Mouse (Mus musculus): ENCODE results near the gene Slc51a. TPM values are rescaled to one million over a fixed set of nuclear protein-coding genes. Genes with fewer than 3 reads are reported as not detected.
"Not testable (repeated sequence)": the region's sequence is repeated elsewhere in the genome, so short reads cannot be mapped to it uniquely, and the experiment has no call there.

Slc51a gene
- polyA plus RNA-seq, 2 experiments: 0.16 to 1.2 TPM

- Histone ChIP-seq H3K9me3 (ENCODE audit: control insufficient read depth, low read length) (no peaks in the 10 kb centered on the region), H3K4me1 (replicated peaks; ENCODE audit: control insufficient read depth in 2 of 2, insufficient read depth in 2 of 2, low read length in 1 of 2) (peaks cover 0 to 2% of the 10 kb centered on the region in 2 experiments; a peak in 1 of 4 replicates), H3K36me3 (replicated peaks; ENCODE audit: control insufficient read depth, insufficient read depth, low read depth) (no peaks in the 10 kb centered on the region), H3K27me3 (ENCODE audit: control insufficient read depth, insufficient read depth, low read length) (peaks cover 6% of the 10 kb centered on the region), H3K9ac (replicated peaks) (no peak overlapping the region), H3K4me3 (ENCODE audit: insufficient read depth in 1 of 2, low read depth in 2 of 2, low read length in 2 of 2) (no peak overlapping the region), H3K4me2 (ENCODE audit: low read depth) (no peak overlapping the region), H3K27ac (no peak overlapping the region)
- TF ChIP-seq EP300 (IDR thresholded peaks at IDR 0.05; ENCODE audit: low read depth): no peak
- no peak for TF ChIP-seq CTCF (IDR thresholded peaks at IDR 0.05; ENCODE audit: low read depth)
- DNase-seq (ENCODE audit: low read depth in 3 of 3, low spot score in 3 of 3) (no peak), ATAC-seq (ENCODE audit: insufficient read depth) (no peak)
- 64% methylated on average over 7 of the region's 7 CpGs for WGBS (ENCODE audit: insufficient replicate concordance)
Observed at GRCm38 (mm10) chr16:32501459-32501858, 13.8 kb upstream of the Slc51a start.

GRCm38 (mm10) chr16:32499430-32500037 lies 11.9 kb upstream of the Slc51a start:
- Histone ChIP-seq H3K9ac (replicated peaks) (no peak overlapping the region), H3K9me3 (ENCODE audit: control insufficient read depth, low read length) (no peaks in the 10 kb centered on the region), H3K4me1 (replicated peaks; ENCODE audit: control insufficient read depth in 2 of 2, insufficient read depth in 2 of 2, low read length in 1 of 2) (no peaks in the 10 kb centered on the region), H3K27ac (no peak overlapping the region), H3K27me3 (ENCODE audit: control insufficient read depth, insufficient read depth, low read length) (peaks cover 6% of the 10 kb centered on the region), H3K36me3 (replicated peaks; ENCODE audit: control insufficient read depth, insufficient read depth, low read depth) (no peaks in the 10 kb centered on the region), H3K4me2 (ENCODE audit: low read depth) (peak overlapping the region; percentile 40), H3K4me3 (ENCODE audit: insufficient read depth in 1 of 2, low read depth in 2 of 2, low read length in 2 of 2) (peak overlapping the region in 1 of 2 experiments; percentile 17; a peak in 1 of 4 replicates)
- DNase-seq (ENCODE audit: low read depth in 3 of 3, low spot score in 3 of 3) (peak in 1 of 3 experiments; percentile 62), ATAC-seq (ENCODE audit: insufficient read depth) (peak; percentile 77)
- TF ChIP-seq CTCF (IDR thresholded peaks at IDR 0.05; ENCODE audit: low read depth) (peak; percentile 99), EP300 (IDR thresholded peaks at IDR 0.05; ENCODE audit: low read depth) (no peak)
- WGBS (ENCODE audit: insufficient replicate concordance): 9% methylated on average over 22 of the region's 22 CpGs

- TF ChIP-seq EP300 (IDR thresholded peaks at IDR 0.05; ENCODE audit: low read depth) (no peak), CTCF (IDR thresholded peaks at IDR 0.05; ENCODE audit: low read depth) (no peak)
- H3K36me3 ChIP-seq (replicated peaks; ENCODE audit: control insufficient read depth, insufficient read depth, low read depth): no peaks in the 10 kb centered on the region
- peaks cover 6% of the 10 kb centered on the region for H3K27me3 ChIP-seq (ENCODE audit: control insufficient read depth, insufficient read depth, low read length)
- H3K4me2 ChIP-seq (ENCODE audit: low read depth): no peak overlapping the region
- 59% methylated on average over 13 of the region's 13 CpGs for WGBS (ENCODE audit: insufficient replicate concordance)
- H3K4me3 ChIP-seq (ENCODE audit: insufficient read depth in 1 of 2, low read depth in 2 of 2, low read length in 2 of 2): no peak overlapping the region
- no peaks in the 10 kb centered on the region for H3K9me3 ChIP-seq (ENCODE audit: control insufficient read depth, low read length)
- no peak overlapping the region for H3K27ac ChIP-seq
- H3K4me1 ChIP-seq (replicated peaks; ENCODE audit: control insufficient read depth in 2 of 2, insufficient read depth in 2 of 2, low read length in 1 of 2): no peaks in the 10 kb centered on the region
- no peak overlapping the region for H3K9ac ChIP-seq (replicated peaks)
- ATAC-seq (ENCODE audit: insufficient read depth) (no peak), DNase-seq (ENCODE audit: low read depth in 3 of 3, low spot score in 3 of 3) (no peak)
Observed at GRCm38 (mm10) chr16:32498996-32499395, 11.3 kb upstream of the Slc51a start.

GRCm38 (mm10) chr16:32495965-32496364 lies 8.3 kb upstream of the Slc51a start, which contains the start of gene Zdhhc19:
Zdhhc19 (plus strand) TSS chr16:32496265.
- TF ChIP-seq EP300 (IDR thresholded peaks at IDR 0.05; ENCODE audit: low read depth) (no peak), CTCF (IDR thresholded peaks at IDR 0.05; ENCODE audit: low read depth) (no peak)
- Histone ChIP-seq H3K4me2 (ENCODE audit: low read depth) (no peak within 1 kb of the TSS), H3K4me3 (ENCODE audit: insufficient read depth in 1 of 2, low read depth in 2 of 2, low read length in 2 of 2) (no peak within 1 kb of the TSS), H3K36me3 (replicated peaks; ENCODE audit: control insufficient read depth, insufficient read depth, low read depth) (no peaks in the 10 kb centered on the region), H3K27ac (no peak within 1 kb of the TSS), H3K27me3 (ENCODE audit: control insufficient read depth, insufficient read depth, low read length) (peaks cover 6% of the 10 kb centered on the region), H3K9me3 (ENCODE audit: control insufficient read depth, low read length) (no peaks in the 10 kb centered on the region), H3K4me1 (replicated peaks; ENCODE audit: control insufficient read depth in 2 of 2, insufficient read depth in 2 of 2, low read length in 1 of 2) (no peaks in the 10 kb centered on the region), H3K9ac (replicated peaks) (no peak within 1 kb of the TSS)
- no peak for ATAC-seq (ENCODE audit: insufficient read depth)
- WGBS (ENCODE audit: insufficient replicate concordance): 59% methylated on average over 3 of the region's 3 CpGs
- DNase-seq (ENCODE audit: low read depth in 3 of 3, low spot score in 3 of 3): no peak

GRCm38 (mm10) chr16:32494371-32494770 lies 6.7 kb upstream of the Slc51a start:
- H3K36me3 ChIP-seq (replicated peaks; ENCODE audit: control insufficient read depth, insufficient read depth, low read depth); H3K4me3 ChIP-seq (ENCODE audit: insufficient read depth in 1 of 2, low read depth in 2 of 2, low read length in 2 of 2); DNase-seq (ENCODE audit: low read depth in 3 of 3, low spot score in 3 of 3); H3K9ac ChIP-seq (replicated peaks); H3K4me2 ChIP-seq (ENCODE audit: low read depth); H3K27ac ChIP-seq; H3K4me1 ChIP-seq (replicated peaks; ENCODE audit: control insufficient read depth in 2 of 2, insufficient read depth in 2 of 2, low read length in 1 of 2); H3K27me3 ChIP-seq (ENCODE audit: control insufficient read depth, insufficient read depth, low read length); H3K9me3 ChIP-seq (ENCODE audit: control insufficient read depth, low read length); ATAC-seq (ENCODE audit: insufficient read depth): not testable (repeated sequence)
- WGBS (ENCODE audit: insufficient replicate concordance): 62% methylated on average over 6 of the region's 6 CpGs

Data from liver, embryonic 14.5 days (tissue).